Mouse (Mus musculus): Measurements from ENCODE around the gene Cadm1. TPM values are rescaled to one million over a fixed set of nuclear protein-coding genes. Genes with fewer than 3 reads are reported as not detected.

Cadm1 gene
- 10 to 100 TPM in 1 of 2 experiments, 1 to 10 TPM in 1; 7.4 to 10.7 TPM for total RNA-seq (2021)
- long read RNA-seq, experiment 1, partial matches to known transcripts: 15 of 20 reads
- long read RNA-seq, experiment 1, other reads (novel, unspliced or antisense): 5 of 20 reads
- long read RNA-seq, experiment 2, partial matches to known transcripts: 9 of 11 reads
- long read RNA-seq, experiment 2, other reads (novel, unspliced or antisense): 2 of 11 reads

GRCm38 (mm10) chr9:47529602-47530450 is at the start of gene Cadm1:
Cadm1 (plus strand) TSS chr9:47530173.
- DNase-seq: peak; percentile 89

GRCm38 (mm10) chr9:47484506-47484905 is 45.5 kb upstream of the Cadm1 start:
- no peak for DNase-seq

GRCm38 (mm10) chr9:47485186-47485585 is 44.8 kb upstream of the Cadm1 start:
- no peak for DNase-seq

- no peak for DNase-seq
These were observed 30.2 kb upstream of the Cadm1 start for GRCm38 (mm10) chr9:47499761-47500160.

- no peak for DNase-seq
These were observed 24.0 kb upstream of the Cadm1 start for GRCm38 (mm10) chr9:47505956-47506355.

- no peak for DNase-seq
These were observed 23.1 kb upstream of the Cadm1 start for GRCm38 (mm10) chr9:47506876-47507275.

GRCm38 (mm10) chr9:47508109-47508508 is 21.9 kb upstream of the Cadm1 start:
- DNase-seq: no peak

- no peak for DNase-seq
These were observed 17.5 kb upstream of the Cadm1 start for GRCm38 (mm10) chr9:47512521-47512920.

- no peak for DNase-seq
These were observed 15.7 kb upstream of the Cadm1 start for GRCm38 (mm10) chr9:47514318-47514717.

- DNase-seq: no peak
These were observed 13.7 kb upstream of the Cadm1 start for GRCm38 (mm10) chr9:47516238-47516637.

- DNase-seq: no peak
These were observed 2.7 kb upstream of the Cadm1 start for GRCm38 (mm10) chr9:47527290-47527689.

- DNase-seq: no peak
These were observed 2.2 kb upstream of the Cadm1 start for GRCm38 (mm10) chr9:47527741-47528140.

- no peak for DNase-seq
These were observed 791 bp upstream of the Cadm1 start for GRCm38 (mm10) chr9:47529182-47529581.

GRCm38 (mm10) chr9:47530544-47530921 is 560 bp downstream of the Cadm1 start:
- no peak for DNase-seq

- DNase-seq: peak; percentile 51
These were observed 1.2 kb downstream of the Cadm1 start for GRCm38 (mm10) chr9:47530922-47531850.

- no peak for DNase-seq
These were observed 2.4 kb downstream of the Cadm1 start for GRCm38 (mm10) chr9:47532215-47532865.

GRCm38 (mm10) chr9:47533461-47533860 is 3.5 kb downstream of the Cadm1 start:
- no peak for DNase-seq

- no peak for DNase-seq
These were observed 4.9 kb downstream of the Cadm1 start for GRCm38 (mm10) chr9:47534573-47535475.

- no peak for DNase-seq
These were observed 15.3 kb downstream of the Cadm1 start for GRCm38 (mm10) chr9:47545245-47545644.

- DNase-seq: no peak
These were observed 15.7 kb downstream of the Cadm1 start for GRCm38 (mm10) chr9:47545667-47546066.

GRCm38 (mm10) chr9:47548402-47548801 is 18.4 kb downstream of the Cadm1 start:
- DNase-seq: no peak
